Mouse (Mus musculus) kidney, postnatal 10 days (tissue): ENCODE measurements around the gene Tet3.

Source experiments
- DNase-seq: peaks from one replicate; pipeline ENCODE4 v3.0.0; 2021; ENCODE audit warnings: mixed read lengths

The Tet3 gene

DNA sequence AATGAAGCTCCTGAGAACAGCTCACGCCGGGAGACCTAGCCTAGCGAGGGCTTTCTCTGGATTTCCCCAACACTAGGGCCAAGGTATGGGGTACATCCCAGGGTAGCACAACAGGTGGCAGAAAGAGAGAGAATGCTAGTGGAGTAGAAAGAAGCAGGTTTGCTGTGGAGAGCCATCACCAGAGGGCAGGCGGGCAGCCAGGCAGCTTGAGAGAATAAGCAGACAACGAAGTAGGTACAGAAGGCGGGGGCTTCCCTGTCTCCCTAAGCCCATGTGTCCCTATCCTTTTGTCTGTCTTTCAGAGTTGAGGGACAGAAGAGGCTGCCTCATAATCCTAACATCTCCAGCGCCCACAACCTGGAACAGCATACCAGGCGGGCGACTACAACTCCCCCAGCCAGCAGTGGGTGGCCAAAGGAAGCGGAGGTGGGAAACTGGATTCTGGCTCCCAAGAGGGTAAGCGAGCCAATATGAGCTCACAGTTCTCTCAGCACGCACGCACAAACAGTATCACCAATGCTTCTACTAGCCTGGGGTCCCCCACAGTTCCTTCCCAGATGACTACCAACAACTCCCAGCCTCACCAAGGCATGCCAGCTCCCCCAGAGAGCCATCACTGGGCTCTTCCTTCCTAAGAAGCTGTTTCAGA, 19.6 kb downstream of the Tet3 start:
- no peak for DNase-seq

DNA sequence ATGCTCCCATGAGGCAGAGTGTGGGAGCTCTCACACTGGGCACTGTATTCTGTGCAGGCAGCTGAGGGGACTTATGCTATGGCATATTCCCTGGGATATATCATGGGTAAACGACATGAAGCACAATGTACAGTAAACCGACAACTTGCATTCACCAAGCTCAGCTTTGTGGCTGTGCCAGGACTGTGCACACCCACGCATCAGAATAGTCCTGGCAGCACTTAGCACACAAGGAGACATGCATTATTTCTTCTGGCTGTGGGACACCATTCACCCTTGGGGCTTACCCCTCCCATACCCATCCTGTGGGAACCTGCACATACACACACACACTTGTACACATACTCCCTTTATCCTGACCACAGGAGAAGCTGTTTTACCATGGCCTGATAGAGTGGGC, 20.3 kb downstream of the Tet3 start:
- no peak for DNase-seq

DNA sequence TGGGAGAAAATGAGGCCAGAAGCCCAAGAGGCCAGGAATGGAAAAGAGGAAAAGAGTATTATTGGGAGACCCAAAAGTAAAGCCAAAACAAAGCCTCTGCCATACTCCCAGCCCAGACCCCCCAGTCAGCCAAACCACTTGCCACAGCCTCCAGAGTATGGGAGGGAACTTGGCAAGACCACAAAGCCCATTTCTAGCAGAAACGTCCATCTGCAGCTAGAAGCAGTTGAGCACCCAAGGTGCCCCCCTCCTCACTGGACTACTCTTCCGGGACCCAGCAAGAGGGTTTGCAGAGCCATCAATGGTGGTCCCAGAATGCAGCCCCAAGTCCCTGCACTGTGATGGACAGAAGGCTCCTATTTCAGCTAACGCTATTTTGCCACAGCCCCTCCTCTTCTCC, 21.1 kb downstream of the Tet3 start:
- DNase-seq, result no peak

DNA sequence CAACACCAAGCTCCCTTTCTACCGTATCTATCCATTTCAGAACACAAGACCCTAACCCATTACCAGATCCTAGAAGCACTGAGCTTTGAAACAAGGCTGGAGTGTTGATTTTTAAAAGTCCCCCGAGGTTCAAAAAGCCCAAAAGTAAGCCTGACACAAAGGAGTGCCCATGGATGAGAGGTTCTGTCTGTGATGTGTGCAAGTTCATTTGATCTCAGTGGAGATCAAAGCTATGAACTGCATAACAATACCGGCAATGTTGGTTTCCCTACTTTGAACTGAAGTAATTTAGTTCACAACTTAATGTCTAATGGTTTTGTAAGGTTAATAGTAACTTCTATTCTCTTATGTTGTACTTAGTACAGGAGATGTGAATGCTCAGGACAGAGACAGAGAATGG, 21.7 kb downstream of the Tet3 start:
- DNase-seq, result no peak

DNA sequence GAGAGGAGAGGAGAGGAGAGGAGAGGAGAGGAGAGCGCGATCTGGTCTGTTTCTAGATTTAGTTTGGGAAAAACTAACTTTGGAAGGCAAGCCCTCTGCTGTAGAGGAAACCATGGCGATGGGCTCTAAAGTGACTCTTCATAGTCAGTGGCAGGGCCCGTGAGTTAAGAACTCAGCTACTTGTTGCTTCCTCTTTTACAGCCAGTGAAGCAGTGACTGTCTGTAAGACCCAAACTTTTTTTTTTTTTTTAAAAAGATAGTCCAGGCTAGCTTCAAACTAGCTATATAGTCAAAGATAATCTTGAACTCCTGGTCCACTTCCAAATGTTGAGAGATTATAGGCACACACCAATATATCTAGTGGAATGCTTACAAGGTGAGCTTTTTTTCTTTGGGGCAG, 22.3 kb downstream of the Tet3 start:
- no peak for DNase-seq

DNA sequence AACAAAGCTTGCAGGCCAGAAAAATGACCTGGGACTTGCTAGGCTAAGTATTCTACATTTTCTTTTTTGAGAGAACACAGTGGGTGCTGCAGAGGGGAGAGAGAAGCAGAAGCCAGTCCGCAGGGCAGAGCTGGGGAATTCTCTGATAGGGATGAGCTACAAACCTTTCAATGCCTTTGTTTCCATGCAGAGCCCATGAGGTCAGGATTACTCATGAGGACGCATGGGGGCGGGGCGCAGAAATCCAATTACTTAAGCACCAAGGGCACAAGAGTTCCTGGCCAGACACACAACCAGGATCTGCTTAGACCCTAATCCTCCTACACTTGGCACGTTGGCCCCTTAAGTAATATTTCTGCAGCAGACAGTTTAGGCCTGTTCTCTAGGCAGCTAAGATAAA, 23.7 kb downstream of the Tet3 start:
- DNase-seq, result peak; percentile 56

DNA sequence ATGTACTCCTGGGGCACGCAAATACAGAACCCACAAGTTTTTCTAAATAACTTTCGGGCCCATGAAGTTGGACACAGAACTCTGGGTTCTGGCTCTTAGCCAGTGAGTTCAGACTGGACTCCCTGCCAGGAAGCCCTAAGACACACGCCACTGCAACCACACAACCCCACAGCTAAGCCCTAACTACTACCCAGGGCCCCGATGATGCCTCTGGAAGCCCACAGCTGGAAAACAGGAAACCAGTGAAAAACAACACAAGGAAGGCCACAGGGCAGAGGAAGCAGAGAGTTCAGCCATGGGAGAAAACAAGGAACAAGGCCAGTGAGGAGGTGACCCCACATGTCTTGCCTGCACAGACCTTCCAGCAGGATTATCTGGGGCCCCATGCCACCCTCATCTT, 25.3 kb downstream of the Tet3 start:
- peak; percentile 38 for DNase-seq

DNA sequence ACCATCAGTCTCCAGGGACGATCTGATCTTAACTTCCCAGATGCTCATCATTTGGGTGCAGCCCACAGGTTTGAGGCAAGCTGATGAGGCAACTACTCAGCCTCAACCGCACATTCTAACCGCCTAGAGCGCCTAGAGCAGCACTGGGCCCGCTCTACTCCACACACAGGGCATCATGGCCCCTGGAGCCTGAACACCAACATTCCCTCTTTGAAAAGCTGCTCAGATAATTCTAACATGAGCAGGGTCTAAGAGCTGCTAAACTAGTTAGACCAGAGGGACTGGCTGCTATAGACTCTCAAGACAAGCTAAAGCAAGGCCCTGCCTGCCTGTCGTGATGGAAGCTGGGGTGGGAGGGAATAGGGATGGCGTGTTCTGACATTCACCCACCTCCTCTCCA, 25.9 kb downstream of the Tet3 start:
- DNase-seq, result no peak

DNA sequence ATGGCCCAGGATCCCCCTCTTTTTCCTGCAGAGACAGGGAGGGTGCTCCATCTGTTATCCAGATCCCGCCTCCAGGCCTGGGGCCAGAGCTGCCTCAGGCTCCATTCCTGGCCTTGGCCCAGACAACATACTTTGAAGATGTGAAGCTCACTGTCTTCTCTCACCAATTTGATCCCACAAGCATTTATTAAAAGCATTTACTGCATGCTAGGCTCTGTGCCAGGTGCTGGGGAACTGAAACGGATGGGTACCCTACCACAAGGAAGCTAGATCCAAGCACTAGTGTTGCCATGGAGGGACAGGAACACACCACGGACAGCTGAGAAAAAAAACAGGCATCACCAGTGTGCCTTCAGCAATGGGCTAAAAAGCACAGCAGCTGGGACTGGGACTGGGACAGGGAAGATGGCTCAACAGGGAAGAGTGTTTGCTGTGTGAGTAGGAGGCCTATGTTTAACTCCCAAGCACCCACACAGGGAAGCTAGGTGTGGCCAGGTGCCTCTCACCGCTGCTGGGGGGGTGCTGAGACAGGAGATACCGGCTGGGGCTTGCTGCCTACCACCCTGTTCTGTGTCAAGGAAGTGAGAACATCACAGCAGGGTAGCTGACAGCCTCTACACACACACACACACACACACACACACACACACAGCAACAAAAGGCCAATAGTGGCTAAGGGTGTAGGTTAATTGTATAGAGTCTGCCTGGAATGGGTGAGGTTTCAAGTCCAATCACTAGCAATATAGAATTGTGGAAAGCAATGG, 30.7 kb downstream of the Tet3 start:
- DNase-seq, result peak; percentile 69

DNA sequence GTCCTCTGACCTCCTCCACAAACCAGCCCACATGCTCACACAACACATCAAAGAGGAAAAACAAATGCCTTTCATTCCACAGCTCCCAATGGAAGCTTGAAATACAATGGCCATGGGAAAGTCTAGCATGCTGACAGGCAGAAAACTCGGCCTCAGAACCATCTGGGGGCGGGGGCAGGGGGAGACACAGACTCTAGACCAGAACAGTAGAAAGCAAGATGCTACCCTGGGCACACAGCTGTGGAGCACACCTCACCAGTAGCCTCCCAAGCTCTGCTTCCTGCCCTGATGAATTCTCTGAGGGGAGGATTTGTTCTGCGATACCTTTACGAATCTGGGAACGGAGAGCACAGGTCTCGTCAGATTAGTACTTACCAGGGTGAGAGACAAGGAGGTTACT, 31.4 kb downstream of the Tet3 start:
- no peak for DNase-seq

DNA sequence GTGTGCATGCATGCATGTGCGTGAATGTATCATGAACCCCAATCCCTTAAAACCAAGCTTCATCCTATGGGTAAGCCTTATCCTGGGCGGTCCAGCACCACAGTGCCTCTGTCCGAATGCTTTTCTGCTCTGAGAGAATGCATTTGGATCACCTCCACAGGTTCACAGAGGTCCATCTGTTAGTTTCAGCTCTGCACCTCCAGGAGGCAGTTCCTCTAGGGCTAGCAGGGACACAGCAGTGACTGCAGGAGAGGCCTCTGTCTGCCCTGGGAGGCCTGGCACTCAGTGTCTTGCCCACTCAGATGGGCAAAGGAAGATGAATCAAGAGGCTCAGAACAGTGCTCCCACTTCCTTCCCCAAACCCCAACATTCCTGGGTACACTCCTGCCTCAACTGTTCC, 32.3 kb downstream of the Tet3 start:
- DNase-seq, result no peak

DNA sequence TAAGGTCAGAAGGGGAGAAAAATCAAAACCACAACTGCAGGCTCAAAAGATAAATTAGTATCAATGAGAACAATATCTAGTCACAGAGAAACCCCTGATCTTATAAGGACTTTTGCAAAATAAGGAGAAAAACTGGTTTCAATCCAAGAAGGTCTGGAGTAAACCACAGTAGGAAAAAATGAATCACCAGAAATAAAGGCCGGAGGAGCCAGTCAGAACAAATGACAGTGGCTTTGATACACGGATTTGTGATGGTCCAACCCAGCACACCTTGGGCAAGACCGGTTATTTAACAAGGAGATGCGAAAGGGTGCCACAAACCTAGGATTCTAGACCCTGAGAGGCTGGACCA, 34.9 kb downstream of the Tet3 start:
- DNase-seq, result no peak

DNA sequence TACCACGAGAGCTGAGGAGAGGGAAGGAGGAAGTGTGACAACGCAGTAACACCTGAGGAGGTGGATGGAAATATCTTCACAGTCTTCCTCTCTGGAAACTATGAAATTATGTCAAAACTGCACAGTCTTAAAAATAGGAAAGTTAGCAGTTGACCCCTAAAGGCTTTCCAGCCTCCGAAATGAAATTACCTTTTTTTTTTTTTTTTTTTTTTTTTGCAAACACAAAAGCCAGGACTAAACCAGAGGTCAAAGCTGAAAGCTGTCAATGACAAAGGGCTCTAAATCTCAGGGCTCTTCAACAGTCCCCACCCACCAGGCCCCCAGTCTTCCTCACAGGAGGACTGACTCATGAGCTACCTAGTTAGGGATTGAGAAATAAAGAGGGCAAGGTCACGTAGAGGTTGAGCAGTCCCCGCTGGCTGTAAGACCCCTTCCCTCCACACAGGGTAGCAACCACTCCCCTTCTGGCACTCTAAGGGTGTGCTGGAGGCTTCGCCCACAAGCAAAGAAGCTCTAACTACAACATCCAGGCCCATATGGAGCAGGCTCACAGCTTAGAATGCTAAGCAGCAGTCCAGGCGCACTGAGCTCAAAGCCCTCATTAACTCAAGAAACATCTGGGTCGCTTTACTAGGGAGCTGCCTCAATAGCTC, 35.4 kb downstream of the Tet3 start:
- no peak for DNase-seq

DNA sequence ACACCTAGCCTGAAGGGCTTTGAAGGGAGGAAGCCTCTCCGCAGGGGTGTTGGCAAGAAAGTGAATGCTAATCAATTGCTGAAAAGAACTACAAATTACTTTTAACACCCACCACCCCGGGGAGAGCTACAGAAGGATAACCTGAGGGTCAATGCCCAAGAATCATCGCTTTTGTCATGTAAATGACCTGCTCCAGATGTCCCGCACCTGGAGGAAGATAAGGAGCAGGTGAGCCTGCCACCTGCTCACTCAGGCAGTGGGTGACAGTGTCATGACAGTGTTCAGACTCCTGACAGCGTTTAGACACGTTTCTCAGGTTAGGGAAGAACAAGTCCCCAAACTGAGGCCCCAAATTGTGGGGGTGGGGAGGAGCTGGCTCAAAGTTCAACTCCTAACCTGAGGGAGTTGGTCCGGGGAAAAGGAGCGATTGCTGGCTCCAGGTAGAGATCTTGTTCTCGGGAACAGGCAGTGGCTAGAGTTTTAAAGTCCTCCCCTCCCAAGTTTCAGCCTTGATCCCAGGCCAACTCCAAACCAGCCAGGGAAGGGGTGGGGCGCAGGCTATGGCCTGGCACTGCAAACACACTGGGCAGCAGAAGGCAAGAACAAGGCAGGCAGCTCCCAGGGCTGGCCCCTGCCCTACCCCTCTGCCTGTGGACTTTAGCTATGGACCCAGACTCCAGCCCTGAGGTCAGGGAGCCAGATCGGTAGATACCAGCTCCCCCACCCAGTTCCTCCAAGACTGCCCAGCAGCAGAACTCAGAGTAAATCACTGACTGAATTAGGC, 36.8 kb downstream of the Tet3 start:
- peak; percentile 79 for DNase-seq

DNA sequence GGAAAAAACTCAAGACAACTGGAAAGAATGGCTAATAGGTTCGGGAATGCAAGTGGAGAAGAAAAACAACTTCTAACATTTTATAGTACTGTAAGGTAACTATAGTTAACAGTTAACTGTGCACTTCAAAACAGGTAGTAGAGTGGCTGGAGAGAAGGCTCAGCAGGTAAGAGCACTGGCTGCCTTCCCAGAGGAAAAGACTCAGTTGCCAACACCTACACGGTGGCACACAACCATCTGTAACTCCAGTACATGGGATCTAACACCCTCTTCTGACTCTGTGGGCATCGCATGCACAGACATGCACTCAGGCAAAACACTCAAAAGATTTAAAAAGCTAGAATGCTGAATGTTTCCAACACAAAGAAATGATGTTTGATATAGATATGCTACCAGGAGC, 39.4 kb downstream of the Tet3 start:
- DNase-seq, result no peak

DNA sequence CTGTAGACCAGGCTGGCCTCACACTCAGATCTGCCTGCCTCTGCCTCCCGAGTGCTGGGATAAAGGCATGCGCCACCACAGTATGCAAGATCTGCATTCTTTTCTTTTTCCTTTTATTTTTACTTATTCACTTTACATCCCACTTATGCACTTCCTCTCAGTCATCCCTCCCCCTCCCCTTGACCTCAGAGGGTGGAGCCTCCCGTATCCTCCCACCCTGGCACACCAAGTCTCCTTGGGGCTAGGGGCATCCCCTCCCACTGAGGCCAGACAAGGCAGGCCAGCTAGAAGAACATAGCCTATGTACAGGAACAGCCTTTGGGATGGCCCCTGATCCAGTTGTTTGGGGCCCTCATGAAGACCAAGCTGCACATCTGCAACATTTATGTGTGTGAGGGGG, 41.4 kb downstream of the Tet3 start:
- no peak for DNase-seq

DNA sequence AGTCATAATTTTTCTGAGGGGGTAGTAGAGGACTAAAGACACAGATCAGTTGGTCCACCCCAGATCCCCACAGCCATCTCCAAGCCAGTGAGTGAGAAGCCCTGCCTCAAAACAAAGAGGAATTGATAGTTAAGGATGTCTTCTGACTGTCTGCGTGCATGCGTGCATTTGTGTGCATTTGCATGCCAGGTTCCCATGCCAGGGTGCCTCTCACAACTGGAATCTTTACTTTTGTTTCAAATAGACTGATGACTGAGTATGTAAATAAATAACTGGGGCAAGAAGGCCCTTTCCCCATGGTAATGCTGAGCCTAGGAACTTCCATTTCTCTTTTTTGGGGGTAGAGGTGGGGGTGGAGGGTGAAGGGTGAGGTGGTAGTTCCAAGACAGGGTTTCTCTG, 41.8 kb downstream of the Tet3 start:
- no peak for DNase-seq

DNA sequence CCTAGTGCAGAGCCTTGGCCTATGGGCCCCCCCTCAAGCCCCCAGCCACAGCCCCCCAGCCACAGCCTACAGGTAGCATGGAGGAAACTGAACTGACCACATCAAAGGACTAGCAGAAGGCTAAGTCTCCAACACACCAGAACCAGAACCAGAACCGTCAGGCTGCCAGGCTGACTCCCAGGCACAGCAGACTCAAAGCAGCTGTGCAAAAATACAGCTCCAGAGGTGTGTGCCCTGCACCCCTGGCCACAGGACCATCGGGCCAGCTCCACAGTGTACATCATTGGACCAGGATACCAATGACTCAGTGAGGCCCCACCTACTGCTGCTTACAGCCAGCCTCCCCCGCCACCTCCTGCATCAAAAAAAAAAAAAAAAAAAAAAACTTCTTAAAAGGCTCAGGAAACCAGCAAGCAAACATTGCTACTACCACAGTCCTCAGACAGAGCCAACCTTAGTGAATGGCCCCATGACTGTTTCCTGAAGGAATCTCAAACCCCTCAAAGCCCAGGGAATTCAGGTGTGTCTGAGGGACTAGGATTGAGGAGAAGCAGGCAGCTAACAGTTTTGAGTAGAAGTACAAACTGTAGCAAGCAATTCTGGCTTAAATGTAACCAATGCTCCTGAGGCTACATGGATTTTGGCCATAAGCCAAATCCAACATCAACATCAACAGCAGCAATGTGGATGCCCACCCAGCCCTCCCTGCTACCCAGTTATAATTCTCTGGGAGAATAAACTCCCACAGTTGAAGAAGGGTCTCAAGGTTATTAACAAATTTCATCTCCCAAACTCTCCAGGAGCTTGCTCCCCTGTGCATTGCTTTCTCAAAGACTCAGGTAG, 42.4 kb downstream of the Tet3 start:
- no peak for DNase-seq

DNA sequence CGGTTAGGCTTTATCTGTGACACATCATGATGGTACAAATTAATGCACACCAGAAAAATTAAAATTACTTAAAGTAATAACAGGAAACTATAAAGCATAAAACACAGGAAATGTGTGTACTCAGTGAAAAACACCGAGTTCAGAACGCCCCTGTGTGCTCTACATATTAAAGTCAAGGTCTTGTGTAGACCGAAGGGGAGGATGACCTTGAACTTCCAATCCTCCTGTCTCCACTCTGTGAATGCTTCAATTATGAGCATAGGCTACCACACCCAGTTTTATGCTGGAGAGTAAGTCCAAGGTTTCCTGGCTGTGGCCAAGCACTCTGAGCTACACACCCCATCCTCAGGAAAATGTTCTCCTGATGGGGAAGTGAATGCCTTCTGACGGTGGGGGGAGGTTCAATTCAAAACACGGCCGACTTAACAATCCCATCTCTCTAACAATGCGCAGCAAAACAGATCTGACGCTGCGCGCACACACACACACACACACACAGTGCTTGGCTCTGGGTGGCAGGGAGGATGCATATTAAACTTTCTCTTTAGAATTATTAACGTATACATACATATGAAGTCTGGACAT, 43.4 kb downstream of the Tet3 start:
- no peak for DNase-seq

DNA sequence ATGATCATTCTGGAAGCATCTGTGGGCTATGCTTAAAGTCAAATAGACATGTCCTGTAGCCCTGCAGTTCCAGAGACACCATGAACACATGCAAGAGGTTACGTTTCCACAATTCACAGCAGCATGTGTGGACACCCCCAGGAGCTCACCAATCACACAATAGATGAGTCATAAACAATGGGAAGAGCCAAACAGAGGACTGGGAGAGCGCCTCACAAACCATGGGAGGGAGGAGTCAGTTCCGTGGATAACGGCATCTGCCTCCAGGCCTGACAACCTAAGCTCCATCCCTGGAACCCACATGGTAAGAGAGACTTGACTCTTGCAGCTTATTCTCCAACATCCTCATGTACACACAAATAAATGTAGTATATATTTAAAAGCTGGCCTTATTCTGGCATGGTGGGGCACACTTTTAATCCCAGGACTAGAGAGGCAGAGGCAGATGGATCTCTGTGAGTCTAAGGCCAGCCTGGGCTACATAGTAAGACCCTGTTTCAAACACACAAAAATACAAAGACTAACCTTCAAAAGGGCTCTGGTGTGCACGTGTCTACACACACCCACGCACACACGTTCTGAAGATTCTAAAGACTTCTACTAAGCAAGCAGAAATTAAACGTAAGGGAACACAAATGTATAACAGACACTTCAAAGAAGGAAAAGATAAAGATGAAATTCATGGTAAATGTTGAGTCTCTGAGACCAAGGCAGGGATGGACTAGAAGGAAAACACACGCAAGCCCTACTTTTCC, 44.1 kb downstream of the Tet3 start:
- DNase-seq, result no peak

DNA sequence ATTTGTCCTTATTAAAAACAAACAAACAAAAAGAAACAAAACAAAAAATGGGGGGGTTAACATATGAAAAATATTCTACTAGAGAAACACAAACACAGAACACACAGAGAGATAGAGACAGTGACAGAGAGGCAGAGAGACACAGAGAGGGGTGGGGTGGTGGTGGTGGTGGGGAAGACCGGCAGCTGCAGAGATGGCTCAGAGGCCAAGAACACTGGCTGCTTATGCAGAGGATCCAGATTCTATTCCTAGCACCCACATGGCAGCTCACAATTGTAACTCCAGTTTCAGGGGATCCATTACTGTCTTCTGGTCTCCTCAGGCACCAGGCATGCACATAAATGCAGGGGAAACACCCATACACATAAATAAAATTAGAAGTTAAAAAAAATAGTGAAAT, 45.2 kb downstream of the Tet3 start:
- DNase-seq, result no peak
